Mouse (Mus musculus): ENCODE results near the gene Rbpj. TPM values are rescaled to one million over a fixed set of nuclear protein-coding genes. Genes with fewer than 3 reads are reported as not detected.

Rbpj gene
- polyA plus RNA-seq, 1 experiment from 2014 or later = 27.9 TPM

DNA sequence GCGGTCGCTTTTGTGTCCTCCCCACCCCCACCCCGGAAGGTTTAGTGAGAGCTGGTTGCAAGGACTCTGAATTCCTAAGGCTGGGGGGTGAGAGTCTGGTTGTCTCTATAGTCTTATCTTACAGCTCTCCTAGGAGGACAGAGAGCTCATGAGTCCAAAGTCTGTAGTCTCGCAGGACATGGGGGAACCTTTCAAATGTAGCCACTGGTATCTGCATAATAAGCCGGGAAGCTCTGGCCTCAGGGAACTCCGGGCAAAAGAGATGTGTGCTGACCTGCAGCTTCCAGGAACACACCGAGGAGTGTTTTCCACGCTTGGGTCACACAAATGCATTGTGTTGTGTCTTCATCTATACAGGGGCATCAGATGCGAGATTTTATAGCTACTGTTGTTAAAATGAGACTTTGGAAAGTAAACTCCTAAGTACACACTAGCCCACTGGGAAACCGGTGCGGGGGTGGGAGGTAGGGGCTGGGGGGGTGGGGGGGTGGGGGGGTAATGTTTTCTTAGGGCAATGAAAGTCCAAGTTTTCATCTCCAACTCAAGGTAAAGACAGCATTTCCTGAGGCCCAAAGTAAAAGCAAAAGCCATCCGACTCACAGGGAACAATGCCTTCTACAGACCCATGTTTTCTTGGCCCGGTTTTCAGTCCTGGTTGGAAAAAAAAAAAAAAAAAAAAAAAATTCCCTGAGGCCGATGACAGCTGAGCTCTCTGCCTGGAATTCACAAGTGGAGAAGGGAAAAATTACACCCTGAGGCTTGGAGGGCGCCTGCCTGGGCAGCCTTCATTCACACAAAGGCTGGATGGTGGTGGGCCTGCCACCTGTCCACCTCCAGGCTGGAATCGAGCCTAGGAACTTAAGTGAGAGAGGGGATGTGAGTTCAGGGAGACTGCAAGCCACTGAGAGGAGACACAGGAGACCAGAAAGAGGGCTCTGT is 4.5 kb downstream of the Rbpj start:
- Histone ChIP-seq H3K27ac (peak overlapping the region; percentile 41), H3K9me3 (no peaks in the 10 kb centered on the region), H3K27me3 (replicated peaks) (no peaks in the 10 kb centered on the region), H3K9ac (no peak overlapping the region), H3K4me2 (replicated peaks) (peak overlapping the region; percentile 47), H3K36me3 (no peaks in the 10 kb centered on the region), H3K4me3 (replicated peaks) (no peak overlapping the region), H3K4me1 (replicated peaks) (peaks cover 21% of the 10 kb centered on the region)
- 29% methylated on average over 16 of the region's 16 CpGs for WGBS
- ATAC-seq = peak; percentile 90

DNA sequence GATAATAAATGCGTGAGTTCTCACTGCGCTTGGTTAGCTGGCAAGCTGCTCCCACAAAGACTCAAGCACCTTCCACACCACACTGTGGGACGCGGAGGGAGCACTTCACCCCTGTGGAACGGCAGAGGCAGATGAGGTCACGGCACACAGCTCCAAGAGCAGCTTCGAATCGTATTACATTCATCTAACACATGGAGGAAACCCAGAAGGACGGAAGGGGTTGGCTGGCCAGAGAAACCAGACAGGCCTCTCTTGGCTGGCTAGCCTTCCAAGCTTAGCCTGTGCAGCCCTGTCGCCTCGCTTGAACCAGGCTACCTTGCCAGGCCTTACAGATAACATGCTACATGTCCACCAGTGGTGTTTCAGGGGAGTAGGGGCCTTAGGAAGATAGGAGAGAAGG is 6.5 kb downstream of the Rbpj start:
- Histone ChIP-seq H3K4me2 (replicated peaks) (no peak overlapping the region), H3K36me3 (no peaks in the 10 kb centered on the region), H3K27ac (no peak overlapping the region), H3K27me3 (replicated peaks) (no peaks in the 10 kb centered on the region), H3K9me3 (no peaks in the 10 kb centered on the region), H3K4me1 (replicated peaks) (peaks cover 21% of the 10 kb centered on the region), H3K9ac (no peak overlapping the region), H3K4me3 (replicated peaks) (no peak overlapping the region)
- 72% methylated on average over 11 of the region's 11 CpGs for WGBS
- no peak for ATAC-seq

DNA sequence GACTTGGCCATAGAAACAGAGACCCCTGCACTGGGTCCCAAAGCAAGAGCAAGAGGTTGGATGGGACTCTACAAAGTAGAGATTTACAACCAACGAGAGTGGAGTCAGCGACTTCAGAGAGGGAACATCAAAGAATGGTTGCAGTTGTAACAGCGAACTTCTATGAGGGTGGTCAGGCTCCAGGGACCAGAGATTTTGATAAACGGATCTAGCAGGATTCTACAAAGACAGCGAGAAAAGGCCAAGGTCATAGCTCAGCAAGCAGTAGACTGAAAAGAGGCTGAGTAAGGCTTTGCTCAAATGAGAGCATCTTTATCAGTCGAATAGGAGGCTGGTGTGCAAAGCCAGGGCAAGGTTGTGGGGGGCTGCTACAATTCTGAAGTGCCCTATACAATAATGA is 13.2 kb downstream of the Rbpj start:
- H3K9me3 ChIP-seq = no peaks in the 10 kb centered on the region
- H3K9ac ChIP-seq = no peak overlapping the region
- H3K4me3 ChIP-seq (replicated peaks) = no peak overlapping the region
- ATAC-seq = no peak
- no peaks in the 10 kb centered on the region for H3K27me3 ChIP-seq (replicated peaks)
- no peaks in the 10 kb centered on the region for H3K36me3 ChIP-seq
- 70% methylated on average over 6 of the region's 6 CpGs for WGBS
- no peak overlapping the region for H3K27ac ChIP-seq
- H3K4me2 ChIP-seq (replicated peaks) = no peak overlapping the region
- no peaks in the 10 kb centered on the region for H3K4me1 ChIP-seq (replicated peaks)

DNA sequence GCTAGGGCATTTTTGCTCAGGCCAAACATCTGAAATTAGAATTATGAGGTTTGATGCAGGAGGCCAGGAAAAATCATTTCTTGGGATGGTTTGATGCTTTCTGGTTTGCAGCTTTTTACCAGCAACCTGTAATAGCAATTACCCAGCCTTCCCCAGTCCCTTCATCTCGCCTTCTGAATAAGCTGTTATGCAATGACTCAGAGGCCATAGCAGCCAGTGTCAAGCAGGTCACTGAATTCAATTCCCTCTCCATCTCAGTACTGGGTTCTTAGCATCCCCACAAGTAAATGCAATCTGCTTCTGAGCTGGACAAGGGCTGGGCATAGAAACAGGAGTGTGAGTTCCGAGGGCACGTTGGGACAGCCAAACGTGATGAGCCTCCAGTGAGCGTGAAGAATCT is 13.9 kb downstream of the Rbpj start:
- no peak overlapping the region for H3K4me2 ChIP-seq (replicated peaks)
- no peak overlapping the region for H3K4me3 ChIP-seq (replicated peaks)
- ATAC-seq = no peak
- no peaks in the 10 kb centered on the region for H3K36me3 ChIP-seq
- WGBS = 80% methylated on average over 5 of the region's 5 CpGs
- no peaks in the 10 kb centered on the region for H3K9me3 ChIP-seq
- no peak overlapping the region for H3K27ac ChIP-seq
- H3K4me1 ChIP-seq (replicated peaks) = no peaks in the 10 kb centered on the region
- H3K9ac ChIP-seq = no peak overlapping the region
- no peaks in the 10 kb centered on the region for H3K27me3 ChIP-seq (replicated peaks)

DNA sequence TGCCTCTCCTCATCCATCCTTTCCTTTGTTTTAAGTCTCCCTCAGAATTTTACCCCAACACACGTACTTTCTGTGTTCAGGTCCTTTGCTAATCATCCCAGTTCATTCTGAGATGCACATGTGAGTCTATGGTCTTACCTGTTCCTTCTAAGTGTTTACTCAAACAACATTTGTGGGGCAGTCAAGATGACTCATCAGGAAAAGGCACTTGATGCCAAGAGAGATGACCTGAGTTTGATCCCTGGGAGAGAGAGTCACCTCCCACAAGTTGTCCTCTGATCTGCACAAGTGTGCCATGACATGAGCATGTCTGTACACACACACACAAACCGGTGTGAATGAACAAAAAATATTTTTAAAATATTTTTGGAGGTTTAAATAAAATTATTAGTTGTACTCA is 15.1 kb downstream of the Rbpj start:
- no peaks in the 10 kb centered on the region for H3K9me3 ChIP-seq
- H3K36me3 ChIP-seq = no peaks in the 10 kb centered on the region
- H3K27me3 ChIP-seq (replicated peaks) = no peaks in the 10 kb centered on the region
- H3K27ac ChIP-seq = no peak overlapping the region
- no peak for ATAC-seq
- no peak overlapping the region for H3K9ac ChIP-seq
- no peaks in the 10 kb centered on the region for H3K4me1 ChIP-seq (replicated peaks)
- 77% methylated on average over 2 of the region's 2 CpGs for WGBS
- no peak overlapping the region for H3K4me2 ChIP-seq (replicated peaks)
- H3K4me3 ChIP-seq (replicated peaks) = no peak overlapping the region

DNA sequence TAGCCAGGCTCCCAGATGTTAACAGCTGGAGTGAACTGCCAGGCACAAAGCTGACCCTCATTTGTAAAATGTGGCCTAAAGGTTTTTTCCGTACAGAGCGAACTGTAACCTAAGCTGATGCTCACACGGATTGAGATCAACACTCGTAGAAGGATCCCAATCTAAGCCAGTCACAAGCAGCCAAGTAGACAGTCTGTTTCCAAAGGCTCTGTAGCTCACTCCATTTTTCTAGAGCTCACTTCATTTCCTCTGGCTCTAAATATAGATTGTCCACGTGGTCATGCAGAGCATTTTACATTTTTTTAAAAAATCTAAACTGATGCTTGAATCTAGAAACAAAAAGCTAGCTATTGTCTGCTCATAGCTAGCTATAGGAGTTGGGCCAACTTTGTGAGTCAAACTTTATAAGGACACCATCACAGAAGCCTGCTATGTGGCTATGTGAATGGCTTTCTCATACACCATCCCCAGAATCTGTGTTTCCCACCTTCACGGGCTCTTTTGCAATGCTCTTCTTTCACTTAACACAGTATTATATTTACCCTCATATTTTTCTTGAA is 19.2 kb downstream of the Rbpj start:
- H3K27me3 ChIP-seq (replicated peaks) = no peaks in the 10 kb centered on the region
- 73% methylated on average over 6 of the region's 6 CpGs for WGBS

DNA sequence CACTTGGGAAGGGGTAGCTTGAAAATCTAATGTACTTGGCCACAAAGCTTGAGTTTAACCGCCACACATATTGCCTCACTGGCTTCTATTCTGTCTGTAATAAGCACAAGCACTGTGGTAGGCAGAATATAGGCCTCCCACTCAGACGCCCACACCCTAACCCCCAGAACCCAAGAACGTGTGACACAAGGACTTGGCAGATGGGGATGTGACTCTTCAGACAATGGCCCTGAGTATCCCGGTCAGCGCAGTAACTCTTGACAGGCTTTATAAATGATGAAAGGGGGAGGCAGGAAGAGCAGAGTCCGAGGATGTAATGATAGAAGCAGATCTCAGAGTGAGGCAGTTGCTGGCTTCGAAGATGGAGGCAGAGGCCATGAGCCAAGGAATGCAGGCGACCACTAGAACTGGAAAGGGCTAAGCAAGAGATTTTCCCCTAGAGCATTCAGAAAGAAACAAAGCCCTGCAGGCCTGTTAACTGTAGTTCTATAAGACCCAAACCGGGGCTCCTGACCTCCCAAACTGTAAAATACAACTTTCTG is 20.1 kb downstream of the Rbpj start:
- Histone ChIP-seq H3K4me3 (replicated peaks) (no peak overlapping the region), H3K36me3 (no peaks in the 10 kb centered on the region), H3K9me3 (no peaks in the 10 kb centered on the region), H3K4me1 (replicated peaks) (no peaks in the 10 kb centered on the region), H3K9ac (no peak overlapping the region), H3K27ac (no peak overlapping the region), H3K4me2 (replicated peaks) (no peak overlapping the region), H3K27me3 (replicated peaks) (no peaks in the 10 kb centered on the region)
- no peak for ATAC-seq
- 65% methylated on average over 9 of the region's 9 CpGs for WGBS

More for the DNA sequence above, 19.2 kb downstream of the Rbpj start:
- Histone ChIP-seq H3K36me3 (no peaks in the 10 kb centered on the region), H3K27ac (no peak overlapping the region), H3K9ac (no peak overlapping the region), H3K9me3 (no peaks in the 10 kb centered on the region), H3K4me1 (replicated peaks) (no peaks in the 10 kb centered on the region), H3K4me2 (replicated peaks) (no peak overlapping the region), H3K4me3 (replicated peaks) (no peak overlapping the region)
- ATAC-seq = no peak

DNA sequence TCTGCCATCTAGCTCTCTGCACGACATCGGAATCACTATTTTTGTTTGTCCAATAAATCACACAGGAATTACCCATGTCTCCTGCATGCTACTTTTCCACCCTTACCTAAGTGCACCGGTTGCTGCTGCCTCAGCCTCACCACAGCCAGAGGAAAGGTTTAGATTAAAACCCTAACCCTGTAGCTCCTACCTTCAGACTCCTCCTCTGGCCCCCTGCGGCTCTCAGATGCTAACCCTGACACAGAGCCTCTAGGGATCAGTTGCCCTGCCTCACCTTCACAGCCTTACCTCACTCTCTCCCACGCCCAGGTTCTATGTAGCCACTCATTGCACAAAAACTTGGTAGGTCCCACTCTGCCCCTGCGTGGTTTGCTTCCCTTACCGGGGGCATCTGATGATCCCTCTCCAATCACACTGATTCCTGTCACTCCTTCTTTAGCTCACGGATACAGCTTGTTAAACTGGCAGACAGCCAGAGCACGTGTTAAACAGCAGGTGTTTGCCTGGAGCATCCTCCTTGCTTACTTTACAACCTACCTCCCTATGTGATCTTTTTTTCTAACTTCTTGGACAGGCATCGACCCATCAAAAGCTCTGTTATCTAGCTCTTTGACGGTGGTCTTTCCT is 21.1 kb downstream of the Rbpj start:
- H3K4me3 ChIP-seq (replicated peaks) = no peak overlapping the region
- H3K36me3 ChIP-seq = no peaks in the 10 kb centered on the region
- WGBS = 39% methylated on average over 11 of the region's 11 CpGs
- ATAC-seq = no peak
- no peak overlapping the region for H3K9ac ChIP-seq
- no peak overlapping the region for H3K27ac ChIP-seq
- no peak overlapping the region for H3K4me2 ChIP-seq (replicated peaks)
- H3K9me3 ChIP-seq = no peaks in the 10 kb centered on the region
- H3K4me1 ChIP-seq (replicated peaks) = no peaks in the 10 kb centered on the region
- no peaks in the 10 kb centered on the region for H3K27me3 ChIP-seq (replicated peaks)

DNA sequence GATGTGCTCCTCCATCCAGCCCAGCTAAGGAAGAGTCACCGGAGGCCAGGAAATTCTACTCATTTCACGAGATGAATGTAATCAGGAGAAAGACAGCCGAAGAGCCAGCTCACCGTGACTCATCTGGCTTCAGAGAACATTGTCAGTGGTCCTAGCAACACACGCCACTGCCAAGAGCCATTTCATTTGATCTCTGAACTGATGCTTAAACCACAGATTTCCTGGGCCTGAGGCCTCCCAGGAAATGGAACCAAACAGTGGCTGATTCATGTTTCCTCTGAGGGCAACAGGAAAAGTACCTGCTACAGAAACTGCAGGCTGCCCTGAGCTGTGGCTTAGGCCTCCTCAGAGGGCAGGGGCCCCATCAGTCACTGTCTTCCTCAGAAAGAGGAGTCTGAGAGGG is 24.7 kb downstream of the Rbpj start:
- Histone ChIP-seq H3K4me3 (replicated peaks) (no peak overlapping the region), H3K9me3 (no peaks in the 10 kb centered on the region), H3K36me3 (no peaks in the 10 kb centered on the region), H3K9ac (no peak overlapping the region), H3K27ac (no peak overlapping the region), H3K4me1 (replicated peaks) (no peaks in the 10 kb centered on the region; the same call in 1 of the 2 replicates), H3K27me3 (replicated peaks) (no peaks in the 10 kb centered on the region), H3K4me2 (replicated peaks) (no peak overlapping the region)
- no peak for ATAC-seq
- WGBS = 35% methylated on average over 5 of the region's 5 CpGs

DNA sequence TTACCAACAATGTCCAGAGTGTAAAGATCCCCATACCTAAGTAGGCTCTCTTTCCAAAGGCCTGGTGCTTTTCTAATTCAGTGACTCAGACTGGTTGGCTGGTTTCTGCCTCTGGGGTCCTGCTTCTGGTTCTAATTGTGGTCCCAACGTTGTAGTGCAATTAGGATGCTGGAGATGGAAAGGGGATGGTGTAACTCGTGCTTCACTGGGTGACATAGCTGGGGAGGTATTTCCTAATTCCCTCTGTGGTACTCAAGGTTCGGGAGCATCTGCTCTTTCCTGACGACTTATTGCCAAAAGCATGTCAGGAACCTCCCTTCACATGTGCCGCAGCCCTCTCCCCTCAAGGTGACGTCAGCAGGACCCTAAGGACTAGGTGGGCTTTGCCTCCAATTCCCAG is 27.8 kb downstream of the Rbpj start:
- H3K9ac ChIP-seq = no peak overlapping the region
- H3K36me3 ChIP-seq = no peaks in the 10 kb centered on the region
- WGBS = 72% methylated on average over 6 of the region's 6 CpGs
- H3K4me2 ChIP-seq (replicated peaks) = no peak overlapping the region
- H3K4me3 ChIP-seq (replicated peaks) = no peak overlapping the region
- no peak overlapping the region for H3K27ac ChIP-seq
- H3K9me3 ChIP-seq = no peaks in the 10 kb centered on the region
- H3K4me1 ChIP-seq (replicated peaks) = no peaks in the 10 kb centered on the region; the same call in 1 of the 2 replicates
- H3K27me3 ChIP-seq (replicated peaks) = no peaks in the 10 kb centered on the region
- no peak for ATAC-seq

DNA sequence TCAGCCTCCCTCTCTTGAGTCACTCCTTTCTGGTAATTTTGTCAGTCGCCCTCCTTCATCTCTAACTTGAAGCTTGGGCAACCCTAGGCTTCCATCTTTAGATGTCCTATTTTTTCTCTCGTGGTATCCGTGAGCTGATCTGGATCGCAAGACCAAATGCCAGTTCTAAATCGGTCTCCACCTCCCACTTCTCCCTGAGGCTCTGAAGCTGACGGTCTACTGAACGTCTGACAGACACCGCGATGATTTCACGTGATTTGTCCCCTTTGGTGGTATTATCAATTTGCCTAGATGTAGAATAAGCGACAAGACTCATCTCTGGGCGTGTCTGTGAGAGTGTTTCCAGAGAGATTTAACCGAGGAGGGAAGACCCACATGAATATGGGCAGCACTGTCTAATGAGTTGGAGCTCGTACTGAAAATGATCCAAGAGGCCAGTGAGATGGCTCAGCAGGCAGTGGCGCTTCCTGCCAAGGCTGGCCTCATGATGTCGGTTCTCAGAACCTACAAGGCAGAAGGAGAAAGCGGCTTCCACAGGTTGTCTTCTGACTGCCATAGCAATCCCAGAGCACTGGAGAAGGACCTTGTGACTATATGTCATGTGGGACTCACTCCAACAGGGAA is 28.7 kb downstream of the Rbpj start:
- H3K4me1 ChIP-seq (replicated peaks) = no peaks in the 10 kb centered on the region; the same call in 1 of the 2 replicates
- no peaks in the 10 kb centered on the region for H3K36me3 ChIP-seq
- H3K9me3 ChIP-seq = no peaks in the 10 kb centered on the region
- 90% methylated on average over 17 of the region's 17 CpGs for WGBS
- no peaks in the 10 kb centered on the region for H3K27me3 ChIP-seq (replicated peaks)
- H3K4me2 ChIP-seq (replicated peaks) = no peak overlapping the region
- no peak overlapping the region for H3K27ac ChIP-seq
- no peak for ATAC-seq
- no peak overlapping the region for H3K4me3 ChIP-seq (replicated peaks)
- no peak overlapping the region for H3K9ac ChIP-seq
